Mouse (Mus musculus) large intestine, adult 2 months (tissue): Measurements from ENCODE around the gene Ptcd3. TPM values are rescaled to one million over a fixed set of nuclear protein-coding genes. Genes with fewer than 3 reads are reported as not detected.
A peak's percentile ranks its signal among the peaks of the same experiment; 100 is the strongest.
"Not testable (repeated sequence)": the region's sequence is repeated elsewhere in the genome, so short reads cannot be mapped to it uniquely, and the experiment has no call there.

Experiments
- DNase-seq: peaks from one replicate; pipeline ENCODE4 v3.0.0-alpha.2; 2012; ENCODE audit warnings: low read depth, low spot score
- WGBS: fragments of 180-500 bp; shearing (Covaris S2); methylation state at CpG from one replicate; pipeline ENCODE4 v1.1.7; 2018; 5-methylcytosine and 5-hydroxymethylcytosine counted together
- polyA plus RNA-seq: library from polyadenylated mRNA; depleted of rRNA; stranded (reverse); fragments of >200 nt; gene quantifications from 2 replicates; pipeline ENCODE4 v1.2.3, GENCODE M21; 2012; rRNA removed

The Ptcd3 gene
- polyA plus RNA-seq, 1 experiment = 12.9 TPM

- DNase-seq = no peak
- WGBS = 91% methylated on average over 3 of the region's 3 CpGs
Observed at GRCm38 (mm10) chr6:71877965-71878760, 30.4 kb downstream of the Ptcd3 start.

- no peak for DNase-seq
- WGBS = 91% methylated on average over 9 of the region's 9 CpGs
Observed at GRCm38 (mm10) chr6:71871396-71871795, 37.2 kb downstream of the Ptcd3 start.

DNA sequence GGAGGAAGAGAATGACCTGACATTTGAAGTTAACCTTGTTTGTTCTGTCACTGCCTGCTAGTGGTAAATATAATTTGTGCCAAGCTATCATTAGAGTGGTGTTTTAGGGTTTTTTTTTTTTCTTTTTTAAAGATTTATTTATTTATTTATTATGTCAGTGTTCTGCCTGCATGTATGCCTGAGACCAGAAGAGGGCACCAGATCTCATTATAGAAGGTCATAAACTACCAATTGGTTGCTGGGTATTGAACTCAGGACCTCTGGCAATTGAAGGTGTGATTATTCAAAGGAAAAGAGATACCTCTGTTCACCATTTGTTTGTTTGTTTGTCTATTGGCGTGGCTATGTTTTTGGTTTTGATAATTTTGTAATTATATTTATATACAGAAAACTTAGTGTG lies 39.7 kb downstream of the Ptcd3 start:
- 96% methylated on average over 1 of the region's 1 CpGs for WGBS
- no peak for DNase-seq

- DNase-seq = no peak
- WGBS = 82% methylated on average over 2 of the region's 2 CpGs
Observed at GRCm38 (mm10) chr6:71867751-71868150, 40.8 kb downstream of the Ptcd3 start.

DNA sequence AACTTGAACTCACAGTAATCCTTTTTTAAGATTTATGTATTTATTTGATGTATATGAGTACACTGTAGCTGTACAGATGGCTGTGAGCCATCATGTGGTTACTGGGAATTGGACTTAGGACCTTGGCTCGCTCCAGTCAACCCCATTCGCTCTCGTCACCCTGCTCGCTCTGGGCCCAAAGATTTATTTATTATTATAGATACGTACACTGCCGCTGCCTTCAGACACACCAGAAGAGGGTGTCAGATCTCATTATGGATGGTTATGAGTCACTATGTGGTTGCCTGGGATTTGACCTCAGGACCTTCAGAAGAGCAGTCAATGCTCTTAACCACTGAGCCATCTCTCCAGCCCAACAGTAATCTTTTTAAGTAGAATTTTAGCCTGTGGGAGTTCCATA lies 61.6 kb downstream of the Ptcd3 start:
- 44% methylated on average over 6 of the region's 6 CpGs for WGBS
- not testable (repeated sequence) for DNase-seq

DNA sequence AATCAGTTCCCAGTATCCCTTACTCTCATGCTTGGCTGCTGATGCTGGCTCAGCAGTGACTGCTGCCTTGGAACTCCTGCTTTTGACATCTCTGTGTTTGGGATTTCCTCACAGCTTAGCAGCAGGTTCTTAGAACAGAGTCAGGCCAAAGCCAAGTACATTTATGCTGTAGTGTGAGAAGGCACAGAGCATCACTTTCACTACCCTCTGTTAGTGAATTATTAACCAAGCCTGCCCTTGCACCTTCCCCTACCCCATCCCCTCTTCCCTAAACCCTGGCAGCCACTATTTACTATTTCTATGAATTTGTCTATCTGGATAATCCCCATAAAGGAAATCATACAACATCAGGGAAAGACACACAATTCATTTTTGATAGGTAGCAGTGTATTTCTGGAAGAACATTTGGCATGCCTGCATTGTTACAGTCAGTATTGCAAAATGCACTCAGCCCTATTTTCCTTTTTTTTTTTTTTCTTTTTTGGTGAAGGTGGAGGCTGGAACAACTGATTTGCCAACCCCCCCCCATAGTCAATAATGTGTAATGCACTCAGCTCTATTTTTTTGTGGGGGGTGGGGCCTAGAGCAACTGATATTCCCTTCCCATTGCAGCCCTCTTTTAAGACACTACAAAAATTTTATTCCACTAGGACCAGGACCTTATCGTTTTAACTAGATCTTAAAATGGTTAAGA lies 67.8 kb downstream of the Ptcd3 start:
- WGBS = 66% methylated on average over 1 of the region's 1 CpGs
- DNase-seq = no peak

GRCm38 (mm10) chr6:71839815-71840214 lies 68.7 kb downstream of the Ptcd3 start:
- DNase-seq = no peak

GRCm38 (mm10) chr6:71836811-71837210 lies 71.7 kb downstream of the Ptcd3 start:
- 71% methylated on average over 2 of the region's 2 CpGs for WGBS
- DNase-seq = no peak

DNA sequence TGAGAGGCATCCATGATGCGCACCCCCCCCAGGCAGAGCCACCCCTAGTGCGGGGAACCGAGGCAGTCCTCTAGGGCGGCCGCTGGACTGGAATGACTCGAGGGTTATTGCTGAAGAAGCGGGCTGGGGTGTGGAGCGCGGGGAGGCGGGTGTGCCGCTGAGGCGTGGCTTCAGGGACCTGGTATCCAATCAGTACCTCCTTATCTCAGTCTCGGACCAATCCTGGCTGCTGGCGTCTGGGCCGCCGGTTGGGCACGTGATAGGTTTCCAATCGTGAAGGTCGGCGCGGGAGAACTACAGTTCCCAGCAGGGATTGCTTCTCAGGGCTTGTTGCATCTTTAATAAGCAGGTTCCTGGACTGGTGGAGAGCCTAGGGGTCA lies 77.0 kb downstream of the Ptcd3 start:
- peak; percentile 91 for DNase-seq
- WGBS = under 1% methylated on average over 21 of the region's 21 CpGs

DNA sequence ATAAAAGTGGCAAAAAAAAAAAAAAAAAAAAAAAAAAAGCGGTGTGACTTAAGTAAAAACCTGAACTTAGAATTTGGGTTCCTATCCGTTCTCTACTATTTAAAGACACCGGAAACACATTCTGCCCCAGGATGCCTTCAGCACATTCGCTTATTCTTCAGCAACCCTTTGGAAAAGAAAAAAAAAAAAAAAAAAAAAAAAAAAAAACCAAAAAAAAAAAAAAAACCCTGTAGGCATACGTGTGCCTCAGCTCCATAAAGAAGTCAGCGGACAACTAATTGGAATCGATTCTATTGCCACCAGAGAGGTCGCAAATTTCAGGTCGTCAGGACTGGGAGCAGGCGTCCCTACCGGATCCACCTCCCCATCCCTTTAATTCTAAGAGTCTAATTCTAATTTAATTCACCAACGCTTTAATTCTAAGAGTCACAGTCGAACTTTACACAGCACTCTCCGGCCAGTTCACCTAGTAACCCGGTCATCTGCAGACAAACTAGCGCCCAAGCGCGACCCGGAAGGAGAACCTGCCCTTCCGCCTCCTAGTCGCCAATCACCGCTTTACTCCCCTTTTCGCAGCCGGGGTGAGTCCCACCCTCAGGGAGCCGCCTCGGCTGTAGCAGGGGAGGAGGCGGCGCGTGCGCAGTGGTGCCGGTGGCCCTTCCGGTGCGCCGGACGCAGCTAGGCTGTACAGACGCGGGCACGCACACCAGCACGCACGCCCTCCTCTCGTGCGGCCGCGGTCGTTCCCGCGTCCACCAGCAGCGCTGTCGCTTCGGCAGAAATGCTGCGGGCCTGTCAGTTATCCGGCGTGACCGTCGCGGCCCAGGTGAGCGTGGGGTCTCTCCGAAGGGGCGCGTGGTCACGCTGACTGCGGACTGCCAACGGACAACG lies 77.6 kb downstream of the Ptcd3 start, which contains the start of gene Immt:
Gene Immt, plus strand, starts transcription at position 642 of the 891 bp plus-strand sequence.
- peak; percentile 92 for DNase-seq
- WGBS = under 1% methylated on average over 64 of the region's 64 CpGs

Other genes with a start within 250 kb of the Ptcd3 start
- 1.3 and 1.4 TPM in 2 replicates for gene Reep1, start 201.2 kb downstream of the Ptcd3 start, polyA plus RNA-seq
- 9.7 and 10.3 TPM in 2 replicates for gene Mrpl35, start 81.8 kb downstream of the Ptcd3 start, polyA plus RNA-seq
- 70.6 and 78.4 TPM in 2 replicates for gene Immt, start 77.4 kb downstream of the Ptcd3 start, polyA plus RNA-seq
- 9.0 and 10.1 TPM in 2 replicates for gene Polr1a, start 303 bp upstream of the Ptcd3 start, polyA plus RNA-seq
- 2.6 and 3.2 TPM in 2 replicates for gene St3gal5, start 188.8 kb upstream of the Ptcd3 start, polyA plus RNA-seq